Mouse (Mus musculus): ENCODE measurements around the gene Gm36210.

Gm36210 gene

DNA sequence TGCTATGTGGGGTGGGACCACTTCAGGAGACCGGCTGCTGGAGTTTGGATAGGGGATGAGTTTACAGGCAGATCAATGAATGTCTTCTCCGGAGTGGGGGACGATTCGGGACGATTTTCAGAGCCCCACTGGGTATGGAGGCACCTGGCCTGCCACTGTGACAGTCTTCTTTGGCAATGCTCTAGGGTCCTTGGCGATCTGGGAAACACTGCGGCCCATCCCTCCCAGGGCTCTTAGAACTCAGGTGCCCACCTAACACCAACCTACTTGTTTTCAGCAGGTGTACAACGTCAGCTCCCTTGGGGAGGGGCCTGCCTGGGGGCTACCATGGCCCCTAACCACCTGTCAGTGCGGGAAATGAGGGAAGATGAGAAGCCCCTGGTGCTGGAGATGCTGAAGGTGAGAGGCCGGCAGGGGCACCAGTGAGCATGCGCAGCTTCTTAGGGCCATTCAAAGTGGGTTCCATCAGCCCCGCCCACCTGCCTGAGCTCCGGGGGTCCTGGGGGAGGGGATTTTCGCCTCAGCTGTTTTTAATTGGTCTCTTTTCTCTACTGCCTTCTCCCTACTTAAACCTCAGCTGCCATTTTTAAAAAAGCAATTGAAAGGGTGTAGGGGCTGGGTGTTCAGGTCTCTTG is 16.7 kb upstream of the Gm36210 start:
- DNase-seq (ENCODE audit: low read depth, low spot score), result peak; percentile 85

DNA sequence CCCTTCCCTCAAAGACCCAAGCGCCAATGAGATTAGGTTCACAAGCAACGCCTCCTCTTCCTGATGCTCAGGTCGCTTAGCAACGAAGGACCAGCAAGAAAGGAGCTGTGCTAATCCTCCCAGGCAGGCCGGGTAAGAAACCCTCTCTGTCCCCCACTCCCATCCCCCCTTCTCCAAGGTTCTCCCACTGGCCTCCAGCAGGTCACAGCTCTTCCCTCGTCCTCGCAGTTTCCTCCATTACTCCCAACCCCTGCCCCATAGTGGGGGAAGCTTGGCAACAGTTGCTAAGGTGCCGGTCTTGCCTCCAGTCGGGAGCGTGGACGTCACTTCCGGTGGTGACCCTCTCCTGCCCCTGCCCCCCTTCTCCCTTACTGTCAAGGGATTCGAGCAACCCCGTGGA is 16.2 kb upstream of the Gm36210 start:
- peak; percentile 86 for DNase-seq (ENCODE audit: low read depth, low spot score)

DNA sequence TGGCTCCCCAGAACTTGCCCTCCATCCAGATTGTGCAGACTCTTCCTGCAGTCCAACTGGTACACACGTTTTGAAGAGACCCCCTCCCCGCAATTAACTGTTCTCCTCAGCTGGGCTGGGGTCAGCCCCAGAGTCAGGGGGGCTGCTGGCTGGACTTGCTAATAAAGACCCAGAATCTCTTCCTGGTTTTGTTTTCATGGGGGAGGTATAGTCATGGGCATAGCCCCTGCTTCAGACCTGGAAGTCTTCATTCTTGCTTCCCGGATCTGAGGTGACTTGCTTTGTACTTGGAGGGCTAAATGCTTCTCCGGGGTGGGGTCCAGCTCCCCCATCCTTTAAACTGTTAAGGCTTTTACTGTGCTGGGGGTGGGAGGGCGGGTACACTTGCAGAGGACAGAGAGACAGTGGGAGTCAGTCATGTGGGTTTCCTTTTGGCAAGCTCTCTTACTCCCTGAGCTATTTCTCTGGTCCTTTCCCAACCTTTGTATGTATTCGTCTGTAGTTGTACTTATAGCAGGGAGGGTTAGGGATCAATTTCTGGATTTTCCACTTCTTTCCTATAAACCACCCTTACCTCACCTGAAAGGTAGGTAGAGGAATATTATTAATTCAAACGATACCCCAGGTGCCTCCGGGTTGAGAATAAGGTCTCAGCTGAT is 15.6 kb upstream of the Gm36210 start, which contains the start of gene Nat14:
Nat14 (plus strand) TSS at position 205 of the 659 bp plus-strand sequence.
- no peak for DNase-seq (ENCODE audit: low read depth, low spot score)

DNA sequence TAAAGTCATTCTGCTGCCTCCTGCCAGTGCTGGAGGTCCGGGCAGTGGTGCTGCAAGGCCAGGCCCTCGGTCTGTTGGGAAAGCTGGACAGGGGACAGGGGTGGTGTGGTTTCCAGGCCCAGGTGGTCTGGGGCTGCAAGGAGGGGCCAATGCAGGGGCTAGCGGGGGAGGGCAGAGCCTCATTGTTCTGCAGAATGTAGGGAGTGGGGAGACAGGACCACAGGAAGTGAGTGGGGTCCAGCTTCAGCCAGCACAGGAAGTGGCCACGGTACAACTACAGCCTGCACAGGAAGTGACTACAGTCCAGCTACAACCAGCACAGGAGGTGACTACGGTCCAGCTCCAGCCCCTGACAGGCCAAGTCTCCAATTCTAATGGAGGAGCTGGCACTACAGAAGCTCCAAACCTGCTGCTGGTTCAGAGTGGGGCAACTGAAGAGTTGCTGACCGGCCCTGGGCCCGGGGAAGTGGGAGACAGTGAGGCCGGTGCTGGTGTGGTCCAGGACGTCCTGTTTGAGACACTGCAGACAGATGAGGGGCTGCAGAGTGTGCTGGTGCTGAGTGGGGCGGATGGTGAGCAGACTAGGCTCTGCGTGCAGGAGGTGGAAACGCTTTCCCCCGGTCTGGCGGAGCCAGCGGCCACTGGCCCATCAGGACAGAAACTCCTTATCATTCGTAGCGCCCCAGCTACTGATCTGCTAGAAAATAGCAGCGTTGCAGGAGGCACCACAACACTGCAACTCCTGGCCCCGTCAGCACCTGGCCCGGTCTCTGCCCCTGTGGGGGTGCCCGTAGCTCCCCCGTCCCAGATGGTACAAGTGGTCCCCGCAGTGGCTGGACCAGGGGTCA is 14.9 kb upstream of the Gm36210 start:
- no peak for DNase-seq (ENCODE audit: low read depth, low spot score)

DNA sequence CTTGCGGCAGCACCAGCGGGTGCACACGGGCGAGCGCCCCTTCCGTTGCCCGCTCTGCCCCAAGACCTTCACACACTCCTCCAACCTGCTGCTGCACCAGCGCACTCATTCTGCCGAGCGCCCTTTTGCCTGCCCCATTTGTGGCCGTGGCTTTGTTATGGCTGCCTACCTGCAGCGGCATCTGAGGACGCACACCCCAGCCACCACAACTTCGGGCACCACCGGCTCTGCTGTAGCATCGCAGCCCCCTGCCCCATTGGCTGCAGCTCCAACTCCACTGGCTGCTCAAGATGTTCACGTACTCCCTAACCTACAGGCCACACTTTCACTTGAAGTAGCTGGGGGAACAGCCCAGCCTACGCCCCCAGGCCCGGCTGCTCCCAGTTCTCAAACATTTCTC is 14.2 kb upstream of the Gm36210 start:
- no peak for DNase-seq (ENCODE audit: low read depth, low spot score)

DNA sequence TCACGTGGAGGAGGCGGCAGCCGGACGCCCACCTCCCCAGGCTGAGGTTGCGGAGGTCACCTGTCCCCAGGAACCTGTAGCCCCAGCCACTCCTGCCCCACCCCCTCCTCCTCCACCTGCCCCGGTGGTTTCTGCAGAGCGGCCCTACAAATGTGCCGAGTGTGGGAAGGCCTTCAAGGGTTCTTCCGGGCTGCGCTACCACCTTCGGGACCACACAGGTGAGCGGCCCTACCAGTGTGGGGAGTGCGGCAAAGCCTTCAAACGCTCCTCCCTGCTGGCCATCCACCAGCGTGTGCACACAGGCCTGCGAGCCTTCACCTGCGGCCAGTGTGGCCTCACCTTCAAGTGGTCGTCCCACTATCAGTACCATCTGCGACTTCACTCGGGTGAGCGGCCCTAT is 13.7 kb upstream of the Gm36210 start:
- no peak for DNase-seq (ENCODE audit: low read depth, low spot score)

DNA sequence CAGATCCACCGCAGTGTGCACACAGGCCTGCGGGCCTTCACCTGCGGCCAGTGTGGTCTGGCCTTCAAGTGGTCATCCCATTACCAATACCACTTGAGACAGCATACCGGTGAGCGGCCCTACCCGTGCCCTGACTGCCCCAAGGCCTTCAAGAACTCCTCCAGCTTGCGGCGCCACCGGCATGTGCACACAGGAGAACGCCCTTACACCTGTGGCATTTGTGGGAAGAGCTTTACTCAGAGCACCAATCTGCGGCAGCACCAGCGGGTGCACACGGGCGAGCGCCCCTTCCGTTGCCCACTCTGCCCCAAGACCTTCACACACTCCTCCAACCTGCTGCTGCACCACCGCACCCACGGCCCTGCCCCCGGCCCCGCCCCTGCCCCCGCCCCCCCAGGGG is 12.8 kb upstream of the Gm36210 start:
- no peak for DNase-seq (ENCODE audit: low read depth, low spot score)

DNA sequence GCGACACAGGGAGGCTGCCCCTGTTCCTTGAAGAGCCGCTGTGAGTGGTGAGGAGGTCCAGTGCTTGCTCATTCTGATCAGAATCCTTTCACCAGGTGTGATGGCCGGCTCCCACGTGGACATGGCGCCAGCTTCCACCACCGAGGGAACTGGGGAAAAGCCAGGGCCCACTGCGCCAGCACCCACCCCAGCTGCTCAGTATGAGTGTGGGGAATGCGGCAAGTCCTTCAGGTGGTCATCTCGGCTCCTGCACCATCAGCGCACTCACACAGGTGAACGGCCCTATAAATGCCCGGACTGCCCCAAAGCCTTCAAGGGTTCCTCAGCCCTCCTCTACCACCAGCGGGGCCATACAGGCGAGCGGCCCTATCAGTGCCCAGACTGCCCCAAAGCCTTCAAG is 12.4 kb upstream of the Gm36210 start:
- no peak for DNase-seq (ENCODE audit: low read depth, low spot score)

DNA sequence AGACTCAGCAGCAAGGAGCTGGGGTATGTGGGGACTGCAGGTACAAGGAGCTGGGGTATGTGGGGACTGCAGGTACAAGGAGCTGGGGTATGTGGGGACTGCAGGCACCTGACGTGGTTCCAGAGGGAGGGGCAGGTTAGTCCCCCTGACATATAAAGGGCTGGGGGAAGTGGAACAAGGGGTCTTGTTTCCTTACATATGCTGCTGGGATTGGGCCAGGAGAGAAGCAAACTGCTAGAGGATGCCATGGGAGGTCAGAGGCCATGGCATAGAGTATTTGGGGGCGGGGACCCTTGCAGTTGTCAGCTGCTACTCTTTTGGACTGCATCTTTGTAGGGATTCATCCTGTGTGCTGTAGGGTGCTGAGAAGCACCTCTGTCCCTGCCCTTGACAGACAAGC is 11.2 kb upstream of the Gm36210 start:
- no peak for DNase-seq (ENCODE audit: low read depth, low spot score)

DNA sequence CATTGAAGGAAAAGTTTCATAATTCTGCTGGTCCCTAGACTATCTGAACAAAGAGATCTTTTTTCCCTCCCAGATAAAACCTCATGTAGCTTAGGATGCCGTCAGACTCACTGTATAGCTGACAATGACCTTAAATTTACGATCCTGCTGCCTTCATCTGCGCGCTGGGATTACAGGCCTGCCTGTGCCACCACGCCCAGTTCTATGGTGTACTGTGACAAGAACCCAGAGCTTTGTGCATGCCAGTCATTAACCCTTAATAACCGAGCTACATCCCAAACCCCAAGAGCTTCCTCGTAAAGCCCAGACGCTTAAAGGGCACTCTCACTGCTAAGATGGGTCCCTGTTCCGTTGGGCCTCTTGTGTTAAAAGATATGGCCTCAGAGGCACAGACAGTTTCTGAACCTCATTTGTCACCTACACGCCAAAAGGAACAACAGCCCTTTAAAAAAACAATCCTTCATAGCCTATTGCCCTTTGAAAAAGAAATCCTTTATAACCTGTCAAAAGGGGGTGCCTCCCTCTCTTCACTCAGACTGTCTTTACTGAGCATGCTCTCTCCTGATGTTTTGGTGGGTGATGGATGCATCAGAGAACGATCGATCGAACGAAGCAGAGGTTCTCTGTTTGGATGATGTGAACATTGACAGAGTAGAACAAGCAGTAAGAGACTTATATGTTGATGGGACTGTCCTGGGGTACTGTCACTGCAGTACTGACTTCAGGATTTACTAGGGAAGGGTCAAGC is 9.5 kb upstream of the Gm36210 start:
- no peak for DNase-seq (ENCODE audit: low read depth, low spot score)

DNA sequence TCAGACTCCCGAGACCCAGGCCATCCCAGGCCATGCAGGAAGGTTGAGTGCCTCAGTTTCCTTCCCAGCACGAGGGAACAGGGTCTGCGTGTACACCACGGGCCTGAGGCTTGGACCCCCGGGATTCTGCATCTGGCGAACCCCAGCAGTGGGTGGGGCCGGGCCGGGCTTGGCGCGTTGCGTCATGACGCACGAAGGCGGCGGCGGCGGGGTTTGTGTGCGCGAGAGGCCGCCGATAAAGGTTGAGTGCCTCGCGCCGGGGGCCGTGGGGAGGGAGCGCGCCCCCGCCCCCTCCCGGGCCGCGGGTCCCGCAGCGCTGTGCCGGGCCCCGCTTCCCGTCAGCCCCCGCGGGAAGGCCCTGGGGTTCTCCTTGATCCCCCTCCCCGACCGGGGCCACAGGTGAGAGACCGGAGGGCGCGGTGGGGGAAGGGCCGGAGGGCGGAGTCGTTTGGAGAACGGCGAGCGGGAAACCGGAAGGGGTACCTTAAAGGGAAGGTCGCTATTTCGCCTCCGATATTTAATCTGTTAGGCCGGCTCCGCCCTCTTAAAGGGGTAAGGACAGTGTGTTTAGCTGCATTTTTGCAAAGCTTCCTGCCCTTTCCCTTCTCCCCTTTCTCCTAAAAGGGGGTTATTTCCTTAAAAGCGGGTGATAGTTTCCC is 8.8 kb upstream of the Gm36210 start, which contains the start of gene Zfp628:
Zfp628 (plus strand) TSS at position 211 of the 659 bp plus-strand sequence.
- peak; percentile 92 for DNase-seq (ENCODE audit: low read depth, low spot score)

DNA sequence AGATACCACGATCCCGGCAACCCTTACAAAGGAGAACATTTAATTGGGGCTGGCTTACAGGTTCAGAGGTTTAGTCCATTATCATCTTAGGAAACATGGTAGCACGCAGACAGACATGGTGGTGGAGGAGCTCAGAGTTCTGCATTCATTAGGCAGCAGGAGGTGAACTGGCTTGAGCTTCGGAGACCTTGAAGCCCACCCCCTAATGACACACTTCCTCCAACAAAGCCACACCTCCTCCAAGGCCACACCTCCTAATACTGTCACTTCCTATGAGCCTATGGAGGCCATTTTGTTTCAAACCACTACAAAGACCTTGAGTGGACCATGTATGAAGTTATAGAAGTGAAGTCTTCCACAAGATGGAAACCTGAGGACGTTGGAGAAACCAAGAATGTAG is 5.9 kb upstream of the Gm36210 start:
- no peak for DNase-seq (ENCODE audit: low read depth, low spot score)

DNA sequence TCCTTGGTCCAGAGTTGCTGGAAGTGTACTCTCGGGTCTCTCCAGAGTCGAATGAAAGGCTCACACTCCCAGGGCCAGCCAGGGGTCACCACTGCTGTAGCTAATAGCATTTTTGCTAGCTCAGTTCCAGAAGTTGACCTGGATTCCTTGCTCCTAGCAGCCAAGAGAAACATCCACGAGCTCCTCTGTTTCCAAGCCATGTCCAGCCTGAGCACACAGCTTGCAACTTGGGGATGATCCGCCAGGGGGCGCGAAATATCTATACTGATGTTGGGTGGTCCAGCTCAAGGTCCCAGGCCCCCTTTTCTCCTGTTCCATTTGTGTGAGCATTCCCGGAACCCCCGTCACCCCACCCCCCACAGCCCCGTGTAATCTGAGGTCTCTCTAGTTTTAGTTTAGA is 5.2 kb upstream of the Gm36210 start:
- no peak for DNase-seq (ENCODE audit: low read depth, low spot score)

DNA sequence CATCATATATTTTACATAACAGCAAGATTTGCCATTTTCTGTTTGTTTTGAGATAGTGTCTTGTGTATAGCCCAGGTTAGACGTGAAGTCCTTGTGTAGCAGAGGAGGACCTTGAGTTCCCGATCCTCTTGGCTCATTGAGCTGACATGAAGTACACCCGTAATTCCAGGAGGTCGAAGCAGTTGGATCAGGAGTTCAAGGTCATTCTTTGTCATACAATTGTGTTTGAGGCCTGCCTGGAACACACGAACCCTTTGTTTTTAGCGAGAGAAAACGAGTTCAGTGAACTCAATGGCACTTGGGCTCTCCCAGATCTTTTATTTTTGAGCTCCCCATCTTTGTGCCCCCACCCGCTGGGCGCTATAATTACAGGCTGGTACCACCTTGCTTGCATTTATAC is 3.9 kb downstream of the Gm36210 start:
- no peak for DNase-seq (ENCODE audit: low read depth, low spot score)

DNA sequence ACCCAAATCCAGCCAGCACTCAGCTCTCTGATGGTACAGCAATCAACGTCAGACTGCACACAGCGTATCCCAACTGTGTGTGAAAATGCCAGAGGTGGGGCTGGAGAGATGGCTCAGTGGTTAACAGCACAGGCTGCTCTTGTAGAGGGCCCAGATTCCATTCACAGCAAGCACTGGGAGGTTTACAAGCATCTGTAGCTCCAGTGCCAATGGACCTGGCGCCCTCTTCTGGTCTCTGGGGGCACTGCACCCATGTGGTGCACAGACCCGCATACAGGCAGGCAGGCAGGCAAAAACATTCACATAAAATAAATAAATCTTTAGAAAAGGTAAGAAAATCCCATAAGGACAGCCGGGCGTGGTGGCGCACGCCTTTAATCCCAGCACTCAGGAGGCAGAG is 5.1 kb downstream of the Gm36210 start:
- DNase-seq (ENCODE audit: low read depth, low spot score), result no peak

DNA sequence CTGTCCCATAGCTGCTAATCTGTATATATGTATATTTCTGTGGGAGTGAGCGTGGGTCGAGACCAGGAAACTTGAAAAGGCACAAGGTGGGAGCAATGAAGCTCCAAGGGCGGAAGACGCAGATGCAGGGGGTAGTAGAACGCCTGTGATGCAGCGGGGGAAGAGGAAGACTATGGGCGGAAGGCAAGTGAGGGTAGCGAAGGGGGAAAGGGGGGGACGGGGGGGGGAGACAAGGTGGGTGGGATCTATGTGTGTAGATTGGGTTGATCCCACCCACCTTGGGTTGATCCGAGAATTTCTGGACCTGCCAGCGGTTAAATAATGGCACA is 5.8 kb downstream of the Gm36210 start:
- no peak for DNase-seq (ENCODE audit: low read depth, low spot score)

DNA sequence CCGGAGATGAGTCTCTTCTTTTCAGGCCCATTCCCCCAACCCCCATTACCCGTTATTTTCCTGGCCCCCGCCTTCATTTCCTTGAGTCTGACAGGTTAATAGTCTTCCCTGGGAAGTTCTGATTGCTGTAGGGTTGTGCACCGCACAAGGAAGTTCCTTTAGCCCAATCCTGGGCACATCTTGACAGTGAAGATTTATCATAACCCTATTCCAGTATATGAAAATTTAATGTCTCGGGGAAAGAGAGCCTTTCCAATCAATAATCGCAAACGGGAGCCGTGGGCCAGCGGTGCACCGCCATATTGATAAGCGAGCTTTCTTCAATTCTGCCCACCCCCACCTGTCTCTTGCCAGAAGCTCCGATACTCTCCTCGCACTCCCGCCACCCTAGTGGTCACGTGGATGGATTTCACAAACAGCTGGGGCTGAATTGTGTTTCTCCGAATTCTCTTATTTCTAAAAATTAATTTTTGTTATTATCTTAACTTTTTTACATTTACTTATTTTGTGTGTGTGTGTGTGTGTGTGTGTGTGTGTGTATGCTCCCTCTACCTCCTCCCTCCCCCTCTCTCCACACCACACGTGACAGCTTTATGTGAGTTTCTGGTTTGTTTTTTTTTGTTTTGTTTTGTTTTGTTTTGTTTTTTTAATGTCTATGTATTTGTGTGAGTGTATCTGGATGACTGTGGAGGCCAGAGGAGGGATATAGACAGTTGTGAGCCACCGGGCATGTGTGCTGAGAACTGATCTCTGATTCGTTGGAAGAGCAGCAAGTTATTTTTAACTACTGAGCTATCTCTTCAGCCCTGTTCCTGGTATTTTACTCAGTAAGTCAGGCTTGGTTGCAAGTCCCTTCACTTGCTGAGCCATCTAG is 6.4 kb downstream of the Gm36210 start:
- DNase-seq (ENCODE audit: low read depth, low spot score), result no peak

DNA sequence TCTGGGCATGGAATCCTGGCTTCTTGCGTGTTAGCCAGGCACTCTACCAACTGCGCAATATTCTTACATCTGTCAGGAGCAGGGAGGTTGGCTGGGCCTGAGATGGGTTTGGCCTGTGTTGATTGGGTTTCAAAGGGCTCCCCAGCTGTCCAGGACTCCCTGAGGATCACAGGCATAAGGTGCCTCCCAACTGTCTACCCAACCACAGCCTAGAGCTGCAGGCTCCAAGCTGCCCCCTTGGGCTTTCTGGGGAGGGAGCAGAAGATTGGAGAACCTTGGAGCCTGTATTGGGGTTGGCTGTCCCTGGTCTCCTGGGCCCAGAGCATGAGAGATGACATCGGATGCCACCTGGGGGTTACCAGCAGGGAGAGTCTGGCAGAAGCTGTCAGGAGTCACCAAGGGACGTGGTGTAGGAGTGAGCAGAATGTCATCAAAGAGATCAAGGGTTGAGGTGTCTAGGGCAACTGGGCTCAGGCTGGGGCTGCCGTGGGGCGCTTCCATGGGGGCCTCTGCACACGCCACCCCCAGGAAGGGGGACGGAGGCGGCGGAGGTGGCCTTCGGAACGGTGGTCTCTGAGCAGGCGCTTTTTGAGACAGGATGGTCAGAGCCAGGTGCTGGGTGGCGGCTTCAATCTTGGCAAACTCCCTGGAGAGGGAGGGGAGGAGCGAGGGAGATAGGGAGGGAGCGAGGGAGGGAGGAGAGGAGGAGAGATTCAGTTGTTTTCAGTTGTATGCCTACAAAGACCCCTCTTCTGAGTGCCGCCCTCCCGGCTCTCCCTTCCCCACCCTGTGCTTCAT is 7.3 kb downstream of the Gm36210 start:
- no peak for DNase-seq (ENCODE audit: low read depth, low spot score)

DNA sequence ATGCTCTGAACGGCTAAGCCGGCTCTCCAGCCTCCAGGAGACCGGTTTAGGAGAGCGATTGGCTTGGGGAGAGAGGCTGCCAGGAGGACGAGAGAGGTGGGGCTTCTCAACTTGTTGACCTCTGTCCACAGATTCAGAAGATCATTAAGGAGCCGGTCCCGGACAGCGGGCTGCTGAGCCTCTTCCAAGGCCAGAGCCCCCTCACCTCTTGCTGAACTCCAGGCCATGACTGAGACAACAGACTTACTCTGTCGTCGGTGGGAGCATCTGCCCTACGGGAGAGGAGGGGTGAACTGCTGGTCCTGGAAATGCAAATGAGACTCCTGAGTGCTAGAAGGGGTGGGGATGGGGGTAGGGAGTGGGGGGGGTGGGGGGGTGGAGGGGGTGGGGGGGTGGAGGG is 11.1 kb downstream of the Gm36210 start:
- no peak for DNase-seq (ENCODE audit: low read depth, low spot score)

DNA sequence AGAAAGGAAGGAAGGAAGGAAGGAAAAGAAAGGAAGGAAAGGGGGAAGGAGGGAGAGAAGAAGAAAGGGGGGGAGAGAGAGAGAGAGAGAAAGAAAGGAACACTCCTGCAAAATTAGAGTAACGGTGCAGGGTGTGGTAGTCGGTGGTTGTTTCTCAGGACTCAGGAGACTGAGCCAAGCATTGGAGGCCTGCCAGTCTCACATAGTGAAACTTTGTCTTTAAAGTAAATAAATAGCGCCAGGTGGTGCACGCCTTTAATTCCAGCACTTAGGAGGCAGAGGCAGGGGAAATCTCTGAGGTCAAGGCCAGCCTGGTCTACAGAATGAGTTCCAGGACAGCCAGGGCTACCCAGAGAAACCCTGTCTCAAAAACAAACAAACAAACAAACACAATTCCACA is 19.6 kb downstream of the Gm36210 start:
- no peak for DNase-seq (ENCODE audit: low read depth, low spot score)
